Mouse (Mus musculus) lung, adult 2 months (tissue): Measurements from ENCODE around the gene Hsf2bp.
A peak's percentile ranks its signal among the peaks of the same experiment; 100 is the strongest.

Source experiments
- CTCF ChIP-seq: fragments of 200-500 bp; IDR thresholded peaks from 2 replicates; pipeline ENCODE4 v1.5.1; 2011; ENCODE audit warnings: mild to moderate bottlenecking, low read length, control low read depth; ENCODE audit not compliant: insufficient read depth
- POLR2A ChIP-seq: fragments of 200-500 bp; IDR thresholded peaks from 2 replicates; pipeline ENCODE4 v1.6.1; 2011; ENCODE audit warnings: low read depth, mild to moderate bottlenecking, control low read depth, low read length, borderline replicate concordance; ENCODE audit errors: extremely low read depth

DNA sequence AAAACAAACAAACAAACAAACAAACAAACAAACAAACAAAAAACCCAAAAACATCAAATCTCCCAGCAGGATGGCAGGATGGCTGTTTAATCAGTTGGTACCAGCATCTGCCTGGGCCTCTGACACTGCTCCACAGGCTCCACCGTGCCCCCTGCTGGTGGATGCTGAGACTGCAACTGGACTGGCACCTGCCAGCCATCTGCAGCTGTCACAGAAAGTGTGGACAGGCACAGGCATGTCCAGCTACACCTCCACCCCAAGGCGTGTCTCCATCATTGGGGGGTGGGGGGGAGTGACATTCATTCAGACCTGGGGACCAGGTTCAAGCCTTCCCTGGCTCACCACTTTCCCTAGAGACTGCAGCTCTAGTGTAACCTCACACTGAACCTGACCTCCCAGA is 37.2 kb upstream of the Hsf2bp start:
- TF ChIP-seq CTCF (peak; percentile 94), POLR2A (no peak)
